Mouse (Mus musculus) heart, adult 2 months (tissue): ENCODE measurements around the gene Serpinf2.

Experiments
- CTCF ChIP-seq: fragments of 200-600 bp; IDR thresholded peaks from 2 replicates; pipeline ENCODE4 v1.8.1; 2022; ENCODE audit warnings: antibody characterized with exemption, mild to moderate bottlenecking, moderate library complexity
- EP300 ChIP-seq: fragments of 200-500 bp; IDR thresholded peaks from 2 replicates; pipeline ENCODE4 v1.6.1; 2011; ENCODE audit warnings: low read depth, low read length, control low read depth; ENCODE audit not compliant: insufficient read depth
- POLR2A ChIP-seq: fragments of 200-500 bp; IDR thresholded peaks from 2 replicates; pipeline ENCODE4 v1.6.1; 2011; ENCODE audit warnings: mild to moderate bottlenecking, low read depth, low read length, control low read depth; ENCODE audit not compliant: insufficient read depth

DNA sequence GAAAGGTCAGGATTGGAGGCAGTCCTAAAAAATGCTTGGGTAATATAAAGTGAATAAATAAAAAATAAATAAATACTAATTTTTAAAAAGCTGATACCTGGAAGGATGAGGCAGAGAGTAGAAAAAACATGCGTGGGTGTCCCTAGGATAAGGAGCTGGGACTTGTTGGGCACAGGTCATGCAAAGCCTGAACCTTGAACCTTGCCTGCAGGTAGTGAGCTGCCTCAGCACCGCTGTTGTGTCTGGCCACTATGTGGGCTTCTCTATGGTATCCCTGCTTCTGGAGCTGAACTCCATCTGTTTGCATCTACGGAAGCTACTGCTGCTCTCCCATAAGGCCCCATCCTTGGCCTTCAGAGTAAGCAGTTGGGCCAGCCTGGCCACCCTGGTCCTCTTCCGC, 29.9 kb upstream of the Serpinf2 start:
- no peak for TF ChIP-seq CTCF
- TF ChIP-seq POLR2A: no peak
- no peak for TF ChIP-seq EP300
